Mouse (Mus musculus): ENCODE measurements around the gene Col25a1. TPM values are rescaled to one million over a fixed set of nuclear protein-coding genes. Genes with fewer than 3 reads are reported as not detected.

Gene Col25a1
- polyA plus RNA-seq (2012; rRNA removed) = 0.05 and 0.09 TPM in 2 replicates

DNA sequence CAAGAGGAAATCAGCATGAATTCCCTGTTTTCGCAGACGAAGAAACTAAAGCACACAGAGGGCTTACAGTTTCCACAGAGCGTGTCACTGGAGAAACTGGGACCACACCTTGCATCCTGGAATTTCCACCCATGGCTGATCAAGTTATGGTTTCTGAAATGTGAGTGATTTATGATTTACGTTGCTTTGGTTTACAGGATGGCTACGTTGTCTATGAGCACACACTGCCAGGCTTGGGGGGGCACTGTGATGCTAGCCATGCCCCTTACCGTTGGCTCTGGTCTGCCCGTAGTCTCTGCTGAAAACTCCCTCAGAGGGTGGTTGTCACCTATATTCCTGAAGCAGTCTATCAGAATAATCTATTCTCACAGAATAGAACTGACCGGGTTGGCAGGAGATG lies at the start of gene Col25a1:
Gene Col25a1, plus strand, starts transcription at position 301 of the 400 bp plus-strand sequence.

DNA sequence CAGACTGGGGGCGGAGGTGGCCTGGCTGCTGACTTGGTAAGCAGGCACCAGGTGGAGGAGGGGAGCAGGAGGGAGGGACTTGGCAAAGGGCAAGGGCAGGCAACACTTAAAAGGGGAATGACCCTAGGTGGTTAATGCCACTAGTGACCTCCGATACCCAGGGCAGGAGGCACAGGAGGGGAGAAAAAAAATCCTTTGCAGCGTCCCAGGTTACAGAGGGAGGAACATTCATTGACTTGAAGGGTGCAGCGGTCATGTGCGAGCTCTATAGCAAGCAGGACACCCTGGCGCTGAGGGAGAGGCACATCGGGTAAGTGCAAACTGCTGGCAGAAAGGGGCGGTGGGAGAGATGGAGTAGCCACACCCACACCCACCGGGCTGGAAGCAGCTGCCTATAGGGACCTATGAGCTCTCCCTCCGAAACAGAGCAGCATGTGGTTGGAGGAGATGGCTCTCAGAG lies 486.2 kb downstream of the Col25a1 start, which contains the start of gene Etnppl:
Gene Etnppl, plus strand, starts transcription at position 10 of the 460 bp plus-strand sequence.

Other genes starting within 250 kb of the Col25a1 start
- gene Casp6, start 230.1 kb upstream of the Col25a1 start, polyA plus RNA-seq (2012; rRNA removed) = 72.1 and 77.5 TPM in 2 replicates
- 3.4 and 3.5 TPM in 2 replicates for gene Mcub, start 161.3 kb upstream of the Col25a1 start, polyA plus RNA-seq (2012; rRNA removed)
- 18.9 and 27.3 TPM in 2 replicates for gene Sec24b, start 69.9 kb upstream of the Col25a1 start, polyA plus RNA-seq (2012; rRNA removed)

Data from stomach, adult 2 months (tissue).